Mouse (Mus musculus): ENCODE measurements around the gene Prss48. TPM values are rescaled to one million over a fixed set of nuclear protein-coding genes. Genes with fewer than 3 reads are reported as not detected.

The Prss48 gene
- not detected in 2 replicates for polyA plus RNA-seq (2021; fragmentation: Nextera tagmentation)
- long read RNA-seq, experiment 1 = 0 reads
- long read RNA-seq, experiment 2 = 0 reads

DNA sequence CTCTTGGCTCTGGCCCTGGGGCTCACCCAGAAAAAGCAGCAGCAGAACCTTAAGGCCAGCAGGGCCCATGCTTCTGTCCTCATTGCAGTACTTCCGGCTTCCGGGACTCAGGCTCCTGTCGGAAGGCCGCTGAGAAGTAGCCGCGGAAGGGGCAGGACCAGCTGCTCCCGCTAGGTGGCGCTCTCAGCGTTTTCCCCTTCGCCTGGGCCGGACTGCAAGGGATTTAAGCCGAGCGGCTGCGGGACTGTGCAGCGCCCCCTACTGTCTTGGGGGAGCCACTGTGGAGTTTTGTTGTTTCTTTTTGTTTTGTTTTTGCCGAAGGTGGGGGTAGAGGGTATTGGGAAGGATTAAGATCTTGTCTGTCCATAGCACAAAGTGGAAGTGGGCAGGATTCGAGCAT lies at the start of gene Prss48:
Prss48 (minus strand) TSS at position 69 of the 400 bp plus-strand sequence.

DNA sequence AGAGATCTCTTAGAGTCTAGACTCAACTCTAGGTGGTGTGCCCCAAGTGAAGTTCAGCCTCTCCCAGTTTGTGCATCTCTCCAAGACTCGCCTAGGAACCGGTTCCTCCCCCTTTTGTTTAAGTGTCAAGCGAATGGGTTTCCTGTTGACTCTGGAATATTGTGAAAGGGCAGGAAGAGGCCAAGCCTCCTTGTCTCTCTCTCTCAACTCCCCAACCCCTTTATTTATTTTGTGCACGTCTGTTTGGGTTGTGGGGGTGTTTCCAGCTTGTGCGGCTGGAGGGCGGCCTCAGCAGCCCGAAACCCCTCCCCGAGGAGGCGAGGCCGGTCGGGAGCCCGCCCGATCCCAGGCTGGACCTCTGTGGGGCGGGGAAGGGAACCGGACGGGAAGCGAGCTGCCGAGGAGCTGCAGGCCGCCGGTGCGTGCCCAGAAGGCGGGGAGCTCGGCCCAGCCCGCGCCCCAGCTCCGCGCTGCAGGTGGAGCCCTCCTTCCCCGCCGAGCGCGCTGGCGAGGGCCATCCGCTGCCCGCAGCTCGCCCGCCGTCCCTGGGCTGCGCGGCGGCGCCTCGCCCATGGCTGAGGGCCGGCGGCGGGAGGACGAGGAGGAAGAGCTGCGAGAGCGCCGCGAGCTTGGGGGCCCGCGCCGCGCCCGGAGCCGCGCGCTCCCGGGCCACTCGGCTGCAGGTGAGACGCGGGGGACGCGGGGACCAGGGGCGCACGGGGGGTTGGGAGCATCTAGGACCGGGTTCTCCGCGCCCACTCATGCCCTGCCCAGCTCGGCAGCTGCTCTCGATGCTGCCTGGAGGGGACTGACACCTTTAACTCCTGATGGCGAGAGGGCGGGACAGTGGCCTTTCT lies 31.3 kb downstream of the Prss48 start, which contains the start of gene Sh3d19:
Sh3d19 (plus strand) TSS at position 368 of the 857 bp plus-strand sequence.

Other genes starting within 250 kb of the Prss48 start
- 0.77 and 0.89 TPM in 2 replicates for gene Fam160a1, start 185.2 kb downstream of the Prss48 start, polyA plus RNA-seq (2021; fragmentation: Nextera tagmentation)
- gene Glt28d2, start 115.0 kb downstream of the Prss48 start, polyA plus RNA-seq (2021; fragmentation: Nextera tagmentation) = 0.29 and 0.33 TPM in 2 replicates
- gene Gm37240, start 115.0 kb downstream of the Prss48 start, polyA plus RNA-seq (2021; fragmentation: Nextera tagmentation) = 0.63 TPM in 1 of 2 replicates, not detected in the other
- 1.2 and 10.0 TPM in 2 replicates for gene Sh3d19, start 31.4 kb downstream of the Prss48 start, polyA plus RNA-seq (2021; fragmentation: Nextera tagmentation)
- 1,563 and 1,626 TPM in 2 replicates for gene Rps3a1, start 140.2 kb upstream of the Prss48 start, polyA plus RNA-seq (2021; fragmentation: Nextera tagmentation)
- gene Lrba, start 222.2 kb upstream of the Prss48 start, polyA plus RNA-seq (2021; fragmentation: Nextera tagmentation) = 1.6 and 2.0 TPM in 2 replicates